Mouse (Mus musculus): Measurements from ENCODE around the gene Ptprn2. TPM values are rescaled to one million over a fixed set of nuclear protein-coding genes. Genes with fewer than 3 reads are reported as not detected.

Ptprn2 gene
- polyA plus RNA-seq, 1 experiment from 2014 or later: 0.05 TPM

GRCm38 (mm10) chr12:116963906-116964305, 478.4 kb downstream of the Ptprn2 start:
- ATAC-seq (ENCODE audit: low read depth) (no peak), DNase-seq (no peak)
- no peak overlapping the region for H3K27ac ChIP-seq
- H3K4me1 ChIP-seq (replicated peaks): no peaks in the 10 kb centered on the region
- H3K9ac ChIP-seq: no peak overlapping the region
- 92% methylated on average over 1 of the region's 1 CpGs for WGBS (ENCODE audit: insufficient replicate concordance)
- no peak overlapping the region for H3K4me3 ChIP-seq (replicated peaks)
- H3K27me3 ChIP-seq: no peaks in the 10 kb centered on the region
- no peaks in the 10 kb centered on the region for H3K36me3 ChIP-seq
- no peaks in the 10 kb centered on the region for H3K9me3 ChIP-seq (replicated peaks)
- H3K4me2 ChIP-seq: no peak overlapping the region

GRCm38 (mm10) chr12:116968215-116968939, 482.9 kb downstream of the Ptprn2 start:
- Histone ChIP-seq H3K27ac (no peak overlapping the region), H3K9me3 (replicated peaks) (no peaks in the 10 kb centered on the region), H3K4me2 (no peak overlapping the region), H3K36me3 (no peaks in the 10 kb centered on the region), H3K27me3 (no peaks in the 10 kb centered on the region), H3K4me1 (replicated peaks) (no peaks in the 10 kb centered on the region), H3K4me3 (replicated peaks) (no peak overlapping the region), H3K9ac (no peak overlapping the region)
- ATAC-seq (ENCODE audit: low read depth) (no peak), DNase-seq (no peak)
- 48% methylated on average over 8 of the region's 8 CpGs for WGBS (ENCODE audit: insufficient replicate concordance)

- no peak overlapping the region for H3K9ac ChIP-seq
- no peaks in the 10 kb centered on the region for H3K36me3 ChIP-seq
- no peak overlapping the region for H3K4me2 ChIP-seq
- H3K4me1 ChIP-seq (replicated peaks): no peaks in the 10 kb centered on the region
- no peak overlapping the region for H3K27ac ChIP-seq
- no peak overlapping the region for H3K4me3 ChIP-seq (replicated peaks)
- no peak for DNase-seq
- no peak for ATAC-seq (ENCODE audit: low read depth)
- WGBS (ENCODE audit: insufficient replicate concordance): 72% methylated on average over 5 of the region's 5 CpGs
- no peaks in the 10 kb centered on the region for H3K9me3 ChIP-seq (replicated peaks)
- H3K27me3 ChIP-seq: no peaks in the 10 kb centered on the region
These were observed 490.0 kb downstream of the Ptprn2 start for GRCm38 (mm10) chr12:116975547-116975946.

GRCm38 (mm10) chr12:116976981-116977380, 491.5 kb downstream of the Ptprn2 start:
- no peaks in the 10 kb centered on the region for H3K36me3 ChIP-seq
- H3K4me2 ChIP-seq: no peak overlapping the region
- no peaks in the 10 kb centered on the region for H3K27me3 ChIP-seq
- no peak overlapping the region for H3K4me3 ChIP-seq (replicated peaks)
- H3K27ac ChIP-seq: no peak overlapping the region
- H3K4me1 ChIP-seq (replicated peaks): no peaks in the 10 kb centered on the region
- no peak overlapping the region for H3K9ac ChIP-seq
- DNase-seq (no peak), ATAC-seq (ENCODE audit: low read depth) (no peak)
- WGBS (ENCODE audit: insufficient replicate concordance): 61% methylated on average over 6 of the region's 6 CpGs
- H3K9me3 ChIP-seq (replicated peaks): no peaks in the 10 kb centered on the region

DNA sequence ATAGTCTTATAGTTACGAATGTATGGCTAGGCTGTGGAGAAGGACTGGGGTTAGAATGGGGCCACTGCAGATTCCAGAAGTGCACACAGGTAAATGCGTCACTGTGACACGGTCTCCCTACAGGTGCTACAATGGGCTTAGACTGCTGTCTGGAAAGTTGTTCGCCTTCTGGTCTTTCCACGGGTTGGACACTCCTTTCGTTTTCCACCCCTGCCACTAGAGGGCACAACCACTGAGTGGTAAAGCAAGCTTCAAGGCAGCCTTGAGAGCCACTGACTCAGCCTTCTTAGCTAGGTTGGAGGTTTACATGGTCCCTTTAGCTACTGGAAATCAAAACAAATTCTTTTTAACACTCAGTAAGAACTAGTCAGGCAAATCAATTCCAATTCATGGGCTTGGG, 492.7 kb downstream of the Ptprn2 start:
- H3K4me1 ChIP-seq (replicated peaks): no peaks in the 10 kb centered on the region
- DNase-seq: no peak
- H3K9me3 ChIP-seq (replicated peaks): no peaks in the 10 kb centered on the region
- no peaks in the 10 kb centered on the region for H3K27me3 ChIP-seq
- no peak overlapping the region for H3K4me2 ChIP-seq
- H3K4me3 ChIP-seq (replicated peaks): no peak overlapping the region
- no peaks in the 10 kb centered on the region for H3K36me3 ChIP-seq
- WGBS (ENCODE audit: insufficient replicate concordance): 74% methylated on average over 6 of the region's 6 CpGs
- H3K9ac ChIP-seq: no peak overlapping the region
- H3K27ac ChIP-seq: no peak overlapping the region
- ATAC-seq (ENCODE audit: low read depth): no peak

GRCm38 (mm10) chr12:116981315-116981714, 495.8 kb downstream of the Ptprn2 start:
- Histone ChIP-seq H3K4me2 (no peak overlapping the region), H3K9ac (no peak overlapping the region), H3K27ac (no peak overlapping the region), H3K27me3 (no peaks in the 10 kb centered on the region), H3K36me3 (no peaks in the 10 kb centered on the region), H3K4me3 (replicated peaks) (no peak overlapping the region), H3K9me3 (replicated peaks) (no peaks in the 10 kb centered on the region), H3K4me1 (replicated peaks) (no peaks in the 10 kb centered on the region)
- 26% methylated on average over 1 of the region's 1 CpGs for WGBS (ENCODE audit: insufficient replicate concordance)
- DNase-seq (no peak), ATAC-seq (ENCODE audit: low read depth) (no peak)

DNA sequence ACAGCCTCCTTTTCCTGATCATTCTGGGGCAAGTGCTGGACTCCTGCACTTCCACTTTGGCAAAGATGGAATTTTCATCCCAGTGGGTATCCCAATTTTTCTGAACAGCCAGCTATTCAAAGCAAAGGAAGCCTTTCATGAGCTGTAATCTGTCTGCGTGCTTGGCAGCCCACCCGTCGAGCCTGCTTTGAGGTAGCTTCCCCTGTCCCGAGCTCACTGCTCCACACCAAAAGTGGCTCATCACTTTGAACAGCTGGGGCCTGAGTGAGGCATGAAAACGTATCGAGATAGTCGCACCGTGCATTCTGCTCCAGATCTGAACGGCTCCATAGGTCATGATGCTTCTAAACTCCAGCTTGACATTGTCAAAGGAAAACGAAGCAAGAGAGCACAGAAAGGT, 503.6 kb downstream of the Ptprn2 start:
- Histone ChIP-seq H3K27ac (no peak overlapping the region), H3K36me3 (no peaks in the 10 kb centered on the region), H3K27me3 (no peaks in the 10 kb centered on the region), H3K4me3 (replicated peaks) (no peak overlapping the region), H3K4me1 (replicated peaks) (no peaks in the 10 kb centered on the region), H3K9me3 (replicated peaks) (no peaks in the 10 kb centered on the region), H3K4me2 (no peak overlapping the region), H3K9ac (no peak overlapping the region)
- ATAC-seq (ENCODE audit: low read depth) (no peak), DNase-seq (no peak)
- WGBS (ENCODE audit: insufficient replicate concordance): 66% methylated on average over 10 of the region's 10 CpGs

DNA sequence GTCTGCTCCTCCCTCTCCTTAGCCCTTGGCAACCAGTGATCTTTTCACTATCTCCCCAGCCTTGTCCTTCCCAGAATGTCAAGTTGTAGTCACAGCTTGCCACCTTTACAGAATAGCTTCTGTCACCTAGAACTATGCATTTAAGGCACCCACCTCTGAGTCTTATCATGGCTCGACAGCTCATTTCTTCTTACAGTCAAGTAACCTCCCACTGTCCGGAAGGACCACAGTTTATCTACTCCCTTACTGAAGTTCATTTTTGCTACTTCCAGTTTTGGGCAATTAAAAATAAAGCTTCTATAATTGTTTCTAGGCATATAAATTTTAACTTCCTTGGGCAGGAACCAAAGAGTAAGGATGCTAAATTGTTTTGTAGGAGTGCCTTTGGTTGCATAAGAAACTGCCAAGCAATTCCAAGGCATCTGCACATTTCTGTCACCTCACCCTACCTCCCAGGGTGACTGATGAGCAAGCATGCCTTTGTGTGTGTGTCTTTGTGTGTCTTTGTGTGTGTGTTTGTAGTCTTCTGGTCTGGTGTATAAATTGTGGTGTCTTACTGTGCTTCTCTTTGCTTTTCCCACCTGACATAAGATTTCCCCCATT, 516.1 kb downstream of the Ptprn2 start:
- Histone ChIP-seq H3K36me3 (no peaks in the 10 kb centered on the region), H3K9ac (no peak overlapping the region), H3K4me1 (replicated peaks) (no peaks in the 10 kb centered on the region), H3K9me3 (replicated peaks) (no peaks in the 10 kb centered on the region), H3K4me2 (no peak overlapping the region), H3K27me3 (no peaks in the 10 kb centered on the region), H3K27ac (no peak overlapping the region), H3K4me3 (replicated peaks) (no peak overlapping the region)
- WGBS (ENCODE audit: insufficient replicate concordance): 46% methylated on average over 2 of the region's 2 CpGs
- DNase-seq (no peak), ATAC-seq (ENCODE audit: low read depth) (no peak)

GRCm38 (mm10) chr12:117016753-117017595, 531.5 kb downstream of the Ptprn2 start:
- H3K27ac ChIP-seq: no peak overlapping the region
- 61% methylated on average over 15 of the region's 15 CpGs for WGBS (ENCODE audit: insufficient replicate concordance)
- H3K9me3 ChIP-seq (replicated peaks): no peaks in the 10 kb centered on the region
- no peaks in the 10 kb centered on the region for H3K27me3 ChIP-seq
- no peak overlapping the region for H3K4me3 ChIP-seq (replicated peaks)
- no peak overlapping the region for H3K9ac ChIP-seq
- H3K4me1 ChIP-seq (replicated peaks): no peaks in the 10 kb centered on the region
- no peak overlapping the region for H3K4me2 ChIP-seq
- no peaks in the 10 kb centered on the region for H3K36me3 ChIP-seq
- DNase-seq (no peak), ATAC-seq (ENCODE audit: low read depth) (no peak)

GRCm38 (mm10) chr12:117017912-117018311, 532.4 kb downstream of the Ptprn2 start:
- Histone ChIP-seq H3K4me2 (no peak overlapping the region), H3K4me3 (replicated peaks) (no peak overlapping the region), H3K9ac (no peak overlapping the region), H3K27ac (no peak overlapping the region), H3K9me3 (replicated peaks) (no peaks in the 10 kb centered on the region), H3K4me1 (replicated peaks) (no peaks in the 10 kb centered on the region), H3K27me3 (no peaks in the 10 kb centered on the region), H3K36me3 (no peaks in the 10 kb centered on the region)
- WGBS (ENCODE audit: insufficient replicate concordance): 15% methylated on average over 2 of the region's 2 CpGs
- ATAC-seq (ENCODE audit: low read depth) (no peak), DNase-seq (no peak)

GRCm38 (mm10) chr12:117023235-117023634, 537.7 kb downstream of the Ptprn2 start:
- Histone ChIP-seq H3K27ac (no peak overlapping the region), H3K9me3 (replicated peaks) (no peaks in the 10 kb centered on the region), H3K36me3 (no peaks in the 10 kb centered on the region), H3K4me3 (replicated peaks) (no peak overlapping the region), H3K9ac (no peak overlapping the region), H3K4me2 (no peak overlapping the region), H3K27me3 (no peaks in the 10 kb centered on the region), H3K4me1 (replicated peaks) (no peaks in the 10 kb centered on the region)
- 63% methylated on average over 4 of the region's 4 CpGs for WGBS (ENCODE audit: insufficient replicate concordance)
- no peak for ATAC-seq (ENCODE audit: low read depth)
- DNase-seq: no peak

All from liver, embryonic 13.5 days (tissue).